Mouse (Mus musculus) liver, embryonic 14.5 days (tissue): ENCODE measurements around the gene Ambra1.

Experiments
- CTCF ChIP-seq: IDR thresholded peaks from 2 replicates; pipeline ENCODE4 v1.5.1; 2016; ENCODE audit warnings: antibody characterized with exemption, low read depth, control low read depth
- EP300 ChIP-seq: IDR thresholded peaks from 2 replicates; pipeline ENCODE4 v1.6.1; 2016; ENCODE audit warnings: antibody characterized with exemption, low read depth

DNA sequence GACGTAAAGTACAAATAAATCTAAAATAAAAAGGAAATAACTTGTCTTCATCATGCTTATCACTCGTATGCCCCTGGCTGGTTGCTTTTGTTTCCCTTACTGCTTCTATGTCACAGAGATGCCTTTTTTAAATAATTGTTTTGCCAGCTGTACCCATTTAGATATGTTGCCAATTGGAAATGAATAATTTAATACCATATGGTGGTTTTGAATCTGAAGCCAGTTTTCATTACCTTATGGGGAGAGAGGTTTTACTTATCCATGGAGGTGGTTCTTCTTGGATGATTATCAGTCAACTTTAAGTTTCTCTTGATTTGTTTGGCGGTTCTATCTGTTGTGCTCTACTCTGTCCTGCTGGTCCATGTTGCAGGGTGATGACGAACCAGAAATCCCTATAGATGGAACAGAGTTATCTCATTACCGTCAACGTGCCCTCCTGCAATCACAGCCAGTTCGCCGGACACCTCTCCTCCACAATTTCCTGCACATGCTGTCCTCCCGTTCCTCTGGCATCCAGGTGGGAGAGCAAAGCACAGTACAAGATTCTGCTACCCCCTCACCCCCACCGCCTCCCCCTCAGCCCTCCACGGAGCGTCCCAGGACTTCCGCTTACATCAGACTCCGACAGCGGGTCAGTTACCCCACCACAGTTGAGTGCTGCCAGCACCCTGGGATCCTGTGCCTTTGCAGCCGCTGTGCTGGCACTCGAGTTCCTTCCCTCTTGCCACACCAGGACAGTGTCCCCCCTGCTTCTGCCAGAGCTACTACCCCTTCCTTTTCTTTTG lies 42.2 kb downstream of the Ambra1 start:
- TF ChIP-seq CTCF (no peak), EP300 (no peak)
